Mouse (Mus musculus): ENCODE measurements around the gene Eif4e3.

Eif4e3 gene

DNA sequence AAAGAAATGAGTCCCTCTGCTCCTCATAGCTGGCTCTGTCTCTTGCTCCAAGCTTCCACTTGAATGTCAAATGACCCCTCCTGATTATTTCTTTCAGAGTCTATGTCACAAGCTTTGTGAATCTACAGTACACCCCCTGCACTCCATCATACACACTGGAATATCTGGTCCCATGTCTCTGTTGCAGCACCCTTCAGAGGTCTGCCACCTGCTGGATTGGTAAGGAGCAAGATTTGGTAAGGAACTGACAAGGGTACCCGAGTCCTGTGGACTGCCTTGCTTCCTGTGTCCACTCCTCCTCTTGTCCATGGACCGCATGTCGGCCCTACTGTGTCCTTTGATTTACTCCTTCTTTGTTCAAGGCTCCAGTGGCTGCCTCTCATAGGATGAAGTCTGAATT lies 5.2 kb upstream of the Eif4e3 start:
- no peak for TF ChIP-seq GATA4 (IDR thresholded peaks at IDR 0.05; ENCODE audit: insufficient replicate concordance, low read length)

GRCm38 (mm10) chr6:99670481-99671119 lies 4.0 kb upstream of the Eif4e3 start:
- TF ChIP-seq GATA4 (IDR thresholded peaks at IDR 0.05; ENCODE audit: insufficient replicate concordance, low read length) = no peak

- no peak for TF ChIP-seq GATA4 (IDR thresholded peaks at IDR 0.05; ENCODE audit: insufficient replicate concordance, low read length)
Observed at GRCm38 (mm10) chr6:99669481-99670325, 3.1 kb upstream of the Eif4e3 start.

DNA sequence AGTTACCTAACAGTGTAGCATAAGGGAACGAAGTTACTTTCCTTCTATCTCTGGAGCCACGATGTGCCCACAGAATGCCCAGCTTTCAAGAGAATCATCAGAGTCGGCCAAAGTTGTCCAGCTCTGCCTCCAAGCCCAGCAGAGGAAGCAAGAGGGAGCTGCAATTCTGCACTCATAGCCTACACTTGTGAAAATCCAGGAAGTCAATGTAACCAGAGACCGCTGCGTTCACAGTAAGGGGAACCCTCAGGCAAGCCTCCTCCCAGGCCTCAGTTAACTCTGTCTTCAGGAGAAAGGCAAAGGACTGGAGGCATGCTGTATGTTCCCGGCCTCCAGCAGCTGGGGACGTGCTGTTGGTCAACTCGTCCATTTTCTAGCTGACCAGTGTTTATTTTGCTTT lies 719 bp upstream of the Eif4e3 start:
- TF ChIP-seq GATA4 (IDR thresholded peaks at IDR 0.05; ENCODE audit: insufficient replicate concordance, low read length) = no peak

DNA sequence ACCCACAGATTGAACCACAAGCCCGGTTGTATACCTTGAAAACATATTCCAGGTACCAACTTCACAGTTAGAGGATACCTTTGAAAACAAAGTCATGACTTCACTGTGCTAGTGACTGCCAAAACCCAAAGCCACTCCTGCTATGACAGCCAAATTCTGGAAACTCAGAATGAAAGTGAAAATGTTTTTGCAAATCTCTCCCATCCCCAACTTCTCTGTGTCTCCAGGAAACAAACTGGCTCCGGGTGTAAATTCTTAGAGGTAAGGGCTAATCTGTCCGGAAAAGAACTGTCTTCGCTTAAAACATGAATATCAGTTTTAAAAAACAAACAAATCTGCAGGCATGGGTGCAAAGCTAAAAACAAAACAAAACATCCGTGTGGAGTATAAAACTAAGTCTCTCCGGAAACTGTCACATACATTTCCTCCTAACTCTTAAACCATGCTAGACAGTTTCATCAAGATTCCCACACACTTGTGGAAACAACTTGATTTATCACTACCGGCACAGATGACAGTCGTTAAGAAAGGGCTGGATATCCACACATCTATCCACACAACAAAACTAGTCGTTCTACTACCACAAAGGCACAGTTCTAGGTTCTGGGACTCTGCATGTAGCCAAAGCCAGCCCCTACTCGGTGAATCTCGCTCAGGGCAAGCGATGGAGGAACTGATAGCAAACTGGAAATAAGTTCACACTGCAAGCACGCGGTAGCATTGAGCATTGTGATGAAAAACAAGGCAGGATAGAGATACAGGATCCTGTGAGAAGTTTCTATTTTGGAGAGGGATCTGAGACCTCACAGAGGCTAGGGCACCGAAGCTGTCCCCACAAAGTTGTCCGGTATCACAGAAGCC lies 884 bp downstream of the Eif4e3 start:
- no peak for TF ChIP-seq GATA4 (IDR thresholded peaks at IDR 0.05; ENCODE audit: insufficient replicate concordance, low read length)

GRCm38 (mm10) chr6:99663232-99663631 lies 3.3 kb downstream of the Eif4e3 start:
- TF ChIP-seq GATA4 (IDR thresholded peaks at IDR 0.05; ENCODE audit: insufficient replicate concordance, low read length) = no peak

DNA sequence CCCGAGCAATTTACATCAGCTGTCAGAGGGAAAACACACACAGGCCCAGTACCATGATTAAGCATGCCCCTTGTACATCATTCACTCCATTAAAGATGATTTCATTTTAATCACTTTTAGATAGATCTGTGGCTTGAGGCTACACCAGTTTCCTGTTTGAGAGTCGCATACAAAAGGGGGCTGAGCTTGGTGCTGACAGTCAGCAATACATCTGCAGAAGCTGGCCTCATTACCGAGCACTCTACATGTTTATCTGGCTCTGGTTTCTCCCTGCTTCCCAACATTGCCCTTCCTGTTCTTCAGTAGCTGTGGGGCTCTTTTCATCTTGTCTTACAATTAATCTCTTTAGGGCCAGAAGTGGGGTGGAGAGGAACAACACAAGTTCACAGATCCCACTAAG lies 6.1 kb downstream of the Eif4e3 start:
- no peak for TF ChIP-seq GATA4 (IDR thresholded peaks at IDR 0.05; ENCODE audit: insufficient replicate concordance, low read length)

DNA sequence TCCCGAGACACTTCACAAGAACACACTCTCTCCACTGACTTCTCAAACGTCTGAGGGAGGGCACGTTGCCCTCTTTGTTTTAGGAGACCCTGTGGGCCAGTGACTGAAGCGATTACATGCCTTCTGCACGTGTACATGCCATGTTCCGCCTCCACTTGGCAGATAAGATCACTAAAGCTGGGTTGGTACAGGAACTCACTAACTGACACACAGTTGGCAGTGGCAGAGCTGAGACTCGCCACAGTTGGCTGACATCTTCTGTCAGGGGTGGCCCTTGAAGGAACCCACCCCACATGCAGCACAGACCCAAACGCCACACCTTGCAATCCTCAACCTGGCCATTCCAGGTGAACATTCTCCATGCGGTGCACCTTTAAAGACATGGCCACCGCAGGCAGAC lies 8.0 kb downstream of the Eif4e3 start:
- no peak for TF ChIP-seq GATA4 (IDR thresholded peaks at IDR 0.05; ENCODE audit: insufficient replicate concordance, low read length)

DNA sequence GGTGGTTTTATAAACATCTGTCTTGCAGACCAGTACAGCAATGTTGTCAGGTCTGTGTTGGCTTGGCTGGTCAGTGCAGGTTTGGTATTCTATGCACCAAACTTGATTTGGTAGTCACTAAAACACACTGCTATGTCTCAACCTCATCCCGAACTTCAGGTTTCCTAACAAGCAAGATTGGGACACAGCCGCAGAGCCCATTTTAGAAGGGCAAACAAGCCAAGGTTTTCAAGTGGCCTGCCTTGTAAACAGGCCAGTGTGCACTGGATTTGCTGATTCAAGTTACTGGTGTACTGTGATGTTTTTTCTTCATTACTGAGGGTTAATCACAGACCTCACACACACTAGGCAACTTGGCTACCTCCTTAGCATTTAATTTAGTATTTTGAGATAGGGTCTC lies 10.5 kb downstream of the Eif4e3 start:
- no peak for TF ChIP-seq GATA4 (IDR thresholded peaks at IDR 0.05; ENCODE audit: insufficient replicate concordance, low read length)

DNA sequence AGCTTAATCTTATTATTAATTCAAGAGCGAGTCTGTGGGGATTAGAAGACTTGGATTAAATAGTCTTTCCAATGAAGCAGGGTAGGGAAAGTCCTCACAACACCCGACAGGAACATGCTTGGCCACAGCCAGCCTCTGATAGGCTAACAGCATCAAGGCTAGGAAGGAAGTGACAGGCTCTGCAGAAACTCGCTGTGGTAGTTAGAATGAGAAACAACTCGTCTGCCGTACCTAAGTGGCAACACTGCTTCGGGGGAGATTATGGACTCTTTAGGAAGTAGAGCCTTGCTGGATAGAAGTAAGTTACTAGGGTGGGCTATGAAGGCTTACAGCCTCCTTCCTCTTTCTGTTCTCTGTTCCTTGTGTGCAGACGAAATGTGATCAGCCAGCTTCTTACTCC lies 11.1 kb downstream of the Eif4e3 start:
- no peak for TF ChIP-seq GATA4 (IDR thresholded peaks at IDR 0.05; ENCODE audit: insufficient replicate concordance, low read length)

DNA sequence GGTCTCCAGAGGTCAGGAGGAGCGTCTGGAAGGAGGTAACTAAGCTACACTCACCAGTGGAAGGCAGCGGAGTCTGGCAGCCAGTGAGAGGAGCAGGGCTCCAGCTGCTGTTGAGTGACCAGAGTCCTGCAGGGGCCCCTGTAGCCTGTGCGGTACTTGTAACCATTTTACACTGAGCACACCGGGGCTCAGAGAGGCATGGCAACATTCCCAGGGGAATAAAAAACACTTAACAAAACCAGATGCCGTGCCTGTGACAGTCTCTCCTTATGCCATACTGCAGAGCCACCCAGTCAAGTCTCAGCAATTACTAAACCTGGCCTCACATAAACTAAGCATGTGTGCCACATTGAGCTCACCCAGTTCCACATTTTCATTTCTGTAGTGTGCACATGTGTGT lies 12.2 kb downstream of the Eif4e3 start:
- no peak for TF ChIP-seq GATA4 (IDR thresholded peaks at IDR 0.05; ENCODE audit: insufficient replicate concordance, low read length)

- TF ChIP-seq GATA4 (IDR thresholded peaks at IDR 0.05; ENCODE audit: insufficient replicate concordance, low read length) = no peak
Observed at GRCm38 (mm10) chr6:99652341-99652740, 14.2 kb downstream of the Eif4e3 start.

GRCm38 (mm10) chr6:99649307-99649706 lies 17.3 kb downstream of the Eif4e3 start:
- TF ChIP-seq GATA4 (IDR thresholded peaks at IDR 0.05; ENCODE audit: insufficient replicate concordance, low read length) = no peak

DNA sequence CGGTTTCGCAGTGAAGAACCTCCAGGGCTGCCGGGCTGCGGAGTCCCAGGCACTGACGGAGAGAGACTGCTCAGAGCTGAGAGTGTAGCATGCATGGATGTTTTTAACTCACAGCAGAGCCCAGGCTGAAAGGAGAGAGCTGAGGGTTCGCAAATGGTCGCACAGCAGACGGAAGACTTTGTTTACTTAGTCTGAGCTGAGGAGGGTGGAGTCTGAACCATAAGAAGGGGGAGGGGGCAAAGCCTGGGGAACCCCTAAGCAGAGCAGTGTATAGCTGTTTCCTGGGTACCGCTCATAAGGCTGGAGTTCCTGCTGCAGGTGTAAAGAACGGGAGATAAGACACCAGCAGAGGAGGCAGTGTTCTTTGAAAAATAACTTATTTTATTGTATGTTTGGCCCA lies 20.2 kb downstream of the Eif4e3 start:
- no peak for TF ChIP-seq GATA4 (IDR thresholded peaks at IDR 0.05; ENCODE audit: insufficient replicate concordance, low read length)

DNA sequence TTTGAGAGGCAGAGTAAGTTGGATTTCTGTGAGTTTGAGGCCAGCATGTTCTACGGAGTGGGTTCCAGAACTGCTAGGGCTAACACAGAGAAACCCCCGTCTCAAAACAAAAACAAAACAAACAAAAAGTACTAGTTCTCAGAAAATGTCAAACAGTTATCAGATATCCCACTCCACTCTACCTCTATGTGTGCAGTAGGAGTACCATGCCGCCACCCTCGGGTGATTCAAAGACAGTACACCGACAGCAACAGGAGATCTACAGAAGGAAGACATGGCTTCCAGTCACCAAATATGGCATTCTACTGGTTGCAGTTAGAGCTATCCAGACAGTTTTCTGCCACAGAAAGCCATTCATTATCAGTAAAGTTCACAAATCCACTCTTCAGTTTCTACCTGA lies 21.7 kb downstream of the Eif4e3 start:
- TF ChIP-seq GATA4 (IDR thresholded peaks at IDR 0.05; ENCODE audit: insufficient replicate concordance, low read length) = no peak

- no peak for TF ChIP-seq GATA4 (IDR thresholded peaks at IDR 0.05; ENCODE audit: insufficient replicate concordance, low read length)
Observed at GRCm38 (mm10) chr6:99644386-99644785, 22.2 kb downstream of the Eif4e3 start.
